Mouse (Mus musculus) lung, embryonic 16.5 days (tissue): ENCODE results near the gene Armc2. TPM values are rescaled to one million over a fixed set of nuclear protein-coding genes. Genes with fewer than 3 reads are reported as not detected.

Experiments used
- ATAC-seq: fragments of 200-750 bp; cut with Nextera tagmentation; 2 replicates; pipeline ENCODE4 v1.8.0; 2017; ENCODE audit warnings: low read depth, mild to moderate bottlenecking, moderate library complexity
- H3K27ac ChIP-seq: fragments of 300-500 bp; sonication (generic); 2 replicates; pipeline ENCODE4 v1.5.1; 2014; ENCODE audit warnings: mild to moderate bottlenecking, control low read depth, low read length
- H3K27me3 ChIP-seq: fragments of 300-500 bp; sonication (generic); 2 replicates; pipeline ENCODE4 v1.6.1; 2014; ENCODE audit warnings: low read depth, low read length, mixed read lengths; ENCODE audit not compliant: control insufficient read depth, insufficient read depth
- H3K36me3 ChIP-seq: fragments of 300-500 bp; sonication (generic); 2 replicates; pipeline ENCODE4 v1.6.1; 2014; ENCODE audit warnings: low read length; ENCODE audit not compliant: control insufficient read depth, insufficient read depth
- H3K4me1 ChIP-seq: fragments of 300-500 bp; sonication (generic); replicated peaks from 2 replicates; pipeline ENCODE4 v1.6.1; 2014; ENCODE audit warnings: low read length, mixed read lengths; ENCODE audit not compliant: control insufficient read depth, insufficient read depth
- H3K4me2 ChIP-seq: fragments of 300-500 bp; sonication (generic); 2 replicates; pipeline ENCODE4 v1.6.1; 2014; ENCODE audit warnings: low read depth, low read length, control low read depth
- H3K4me3 ChIP-seq: fragments of 300-500 bp; sonication (generic); 2 replicates; pipeline ENCODE4 v1.5.1; 2014; ENCODE audit warnings: mild to moderate bottlenecking, low read length, control low read depth
- H3K9ac ChIP-seq: fragments of 300-500 bp; sonication (generic); 2 replicates; pipeline ENCODE4 v1.6.1; 2014; ENCODE audit warnings: low read length, control low read depth
- H3K9me3 ChIP-seq: fragments of 300-500 bp; sonication (generic); 2 replicates; pipeline ENCODE4 v1.6.1; 2016; ENCODE audit warnings: low read length; ENCODE audit not compliant: control insufficient read depth
- WGBS: fragments of 180-500 bp; shearing (Covaris S2); extraction: QIAGEN DNeasy Blood & Tissue Kit; methylation state at CpG from one replicate; pipeline ENCODE4 v1.1.7; 2014; 5-methylcytosine and 5-hydroxymethylcytosine counted together
- polyA plus RNA-seq: library from polyadenylated mRNA; unstranded; fragments of >200 nt; fragmentation: Nextera tagmentation; extraction: Ambion mirVana; gene quantifications from 2 replicates; pipeline ENCODE4 v1.2.1, GENCODE M21; 2015

Gene Armc2
- polyA plus RNA-seq, 1 experiment from 2014 or later: 2.0 TPM

GRCm38 (mm10) chr10:41891312-41891711 is 126.9 kb downstream of the Armc2 start:
- no peaks in the 10 kb centered on the region for H3K36me3 ChIP-seq
- H3K27me3 ChIP-seq: no peaks in the 10 kb centered on the region
- no peak overlapping the region for H3K4me3 ChIP-seq
- H3K9me3 ChIP-seq: no peaks in the 10 kb centered on the region
- no peak overlapping the region for H3K4me2 ChIP-seq
- 84% methylated on average over 4 of the region's 4 CpGs for WGBS
- H3K9ac ChIP-seq: no peak overlapping the region
- peaks cover 16% of the 10 kb centered on the region for H3K4me1 ChIP-seq
- no peak overlapping the region for H3K27ac ChIP-seq
- no peak for ATAC-seq

GRCm38 (mm10) chr10:41890537-41890936 is 127.7 kb downstream of the Armc2 start:
- H3K9me3 ChIP-seq: no peaks in the 10 kb centered on the region
- H3K27me3 ChIP-seq: no peaks in the 10 kb centered on the region
- no peaks in the 10 kb centered on the region for H3K36me3 ChIP-seq
- H3K4me3 ChIP-seq: no peak overlapping the region
- peaks cover 16% of the 10 kb centered on the region for H3K4me1 ChIP-seq
- no peak overlapping the region for H3K27ac ChIP-seq
- no peak overlapping the region for H3K4me2 ChIP-seq
- H3K9ac ChIP-seq: no peak overlapping the region
- ATAC-seq: no peak

DNA sequence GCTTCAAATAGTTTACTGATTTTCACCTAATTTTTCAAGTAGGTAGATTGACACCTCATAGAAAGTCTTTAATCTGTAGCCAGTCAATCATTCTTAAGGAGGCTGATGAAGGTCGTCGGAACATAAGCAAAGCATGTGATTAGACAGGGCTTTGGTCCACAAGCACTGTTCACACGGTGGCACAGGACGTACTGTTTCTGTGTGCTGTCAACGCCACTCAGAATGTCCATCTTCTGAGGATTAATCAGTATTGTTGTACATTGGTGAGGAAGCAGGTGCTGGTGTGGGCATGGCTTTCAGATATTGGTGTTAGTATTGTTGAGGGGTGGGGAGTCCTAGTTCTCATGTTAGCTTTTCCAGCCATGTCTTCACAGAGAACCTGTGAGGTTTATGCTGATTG is 128.7 kb downstream of the Armc2 start:
- H3K27ac ChIP-seq: no peak overlapping the region
- no peak overlapping the region for H3K4me3 ChIP-seq
- WGBS: 52% methylated on average over 5 of the region's 5 CpGs

DNA sequence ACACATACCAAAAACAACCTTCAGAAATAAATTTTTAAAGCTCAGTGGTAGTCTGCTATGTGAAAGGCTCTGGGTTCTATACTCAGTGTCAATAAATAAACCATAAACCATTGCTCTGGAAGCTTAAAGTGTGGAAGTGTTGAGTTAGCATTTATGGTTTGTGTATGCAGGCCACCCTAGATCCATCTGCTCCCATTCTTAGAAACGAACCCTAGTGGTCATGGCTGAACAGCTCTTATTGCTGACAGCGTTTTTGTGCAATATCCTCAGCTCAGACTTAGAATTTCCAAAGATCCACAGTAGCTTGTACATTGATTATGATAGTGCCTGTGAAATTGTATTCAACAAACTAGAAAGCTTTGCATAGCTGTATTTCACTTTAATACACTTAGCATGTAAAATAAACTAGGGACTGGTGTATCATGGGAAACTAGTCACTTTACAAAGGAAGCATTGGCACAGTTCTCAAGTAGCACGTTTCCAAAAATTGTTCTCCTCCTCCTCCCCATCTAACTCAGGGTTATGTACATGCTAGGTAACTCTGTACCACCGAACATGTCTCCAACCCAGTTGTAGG is 129.8 kb downstream of the Armc2 start:
- Histone ChIP-seq H3K4me3 (no peak overlapping the region), H3K36me3 (no peaks in the 10 kb centered on the region), H3K9me3 (no peaks in the 10 kb centered on the region), H3K27ac (no peak overlapping the region), H3K4me2 (peak overlapping the region; percentile 89), H3K9ac (no peak overlapping the region), H3K4me1 (peaks cover 13% of the 10 kb centered on the region), H3K27me3 (no peaks in the 10 kb centered on the region)
- WGBS: 36% methylated on average over 4 of the region's 4 CpGs
- no peak for ATAC-seq

More for the DNA sequence above, 128.7 kb downstream of the Armc2 start:
- Histone ChIP-seq H3K4me1 (peaks cover 16% of the 10 kb centered on the region), H3K36me3 (no peaks in the 10 kb centered on the region), H3K9ac (no peak overlapping the region), H3K4me2 (no peak overlapping the region), H3K27me3 (no peaks in the 10 kb centered on the region), H3K9me3 (no peaks in the 10 kb centered on the region)
- no peak for ATAC-seq

DNA sequence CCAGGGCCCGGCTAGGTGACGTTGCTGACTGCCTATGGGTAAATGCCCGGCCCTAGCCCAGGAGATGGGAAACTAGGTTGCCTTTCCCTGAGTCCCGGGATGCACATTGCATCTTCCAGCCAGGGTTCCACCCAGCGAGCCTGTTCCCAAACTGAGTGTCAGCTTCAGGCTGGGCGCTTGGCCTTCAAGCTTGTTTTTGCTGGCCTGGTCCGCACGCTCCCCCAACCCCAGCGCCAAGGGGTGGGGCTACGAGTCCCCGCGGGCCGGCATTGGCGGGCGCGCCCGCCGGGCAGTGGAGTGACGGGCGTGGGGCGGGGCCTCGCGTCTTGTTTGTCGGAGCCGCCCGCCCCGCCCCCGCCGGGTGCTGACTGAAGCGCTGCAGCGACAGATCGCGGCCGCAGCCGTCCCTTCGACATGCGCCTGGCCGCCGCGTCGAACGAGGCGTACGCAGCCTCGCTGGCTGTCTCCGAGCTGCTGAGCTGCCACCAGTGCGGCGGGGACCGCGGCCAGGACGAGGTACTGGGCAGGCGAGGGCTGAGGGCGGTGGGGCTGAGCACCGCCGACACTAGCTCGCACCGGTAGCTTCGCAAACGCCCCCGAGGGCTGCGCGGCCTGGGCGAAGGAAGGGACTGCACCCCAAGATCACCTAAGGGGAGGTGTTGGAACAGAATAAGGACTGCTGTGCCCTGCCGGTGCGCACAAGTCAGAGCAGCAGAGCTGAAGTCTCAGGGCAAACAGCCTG is 131.0 kb downstream of the Armc2 start:
- peak overlapping the region; percentile 93 for H3K27ac ChIP-seq
- H3K9ac ChIP-seq: peak overlapping the region; percentile 88
- H3K27me3 ChIP-seq: no peaks in the 10 kb centered on the region
- no peaks in the 10 kb centered on the region for H3K9me3 ChIP-seq
- under 1% methylated on average over 63 of the region's 65 CpGs for WGBS
- peak overlapping the region; percentile 75 for H3K4me3 ChIP-seq
- H3K4me2 ChIP-seq: peak overlapping the region; percentile 89
- ATAC-seq: peak; percentile 99
- no peaks in the 10 kb centered on the region for H3K36me3 ChIP-seq
- H3K4me1 ChIP-seq: peaks cover 11% of the 10 kb centered on the region

GRCm38 (mm10) chr10:41883741-41884575 is 134.3 kb downstream of the Armc2 start:
- H3K4me2 ChIP-seq: no peak overlapping the region
- no peaks in the 10 kb centered on the region for H3K36me3 ChIP-seq
- 32% methylated on average over 8 of the region's 8 CpGs for WGBS
- ATAC-seq: no peak
- no peaks in the 10 kb centered on the region for H3K9me3 ChIP-seq
- H3K4me1 ChIP-seq: peaks cover 17% of the 10 kb centered on the region
- no peak overlapping the region for H3K4me3 ChIP-seq
- H3K27me3 ChIP-seq: no peaks in the 10 kb centered on the region
- H3K9ac ChIP-seq: no peak overlapping the region
- peak overlapping the region; percentile 28 for H3K27ac ChIP-seq

- no peaks in the 10 kb centered on the region for H3K9me3 ChIP-seq
- 34% methylated on average over 4 of the region's 4 CpGs for WGBS
- no peak overlapping the region for H3K4me2 ChIP-seq
- no peaks in the 10 kb centered on the region for H3K27me3 ChIP-seq
- no peak for ATAC-seq
- H3K27ac ChIP-seq: no peak overlapping the region
- no peak overlapping the region for H3K4me3 ChIP-seq
- H3K9ac ChIP-seq: no peak overlapping the region
- H3K36me3 ChIP-seq: no peaks in the 10 kb centered on the region
- H3K4me1 ChIP-seq: peaks cover 11% of the 10 kb centered on the region
These were observed 136.8 kb downstream of the Armc2 start for GRCm38 (mm10) chr10:41881438-41881837.

DNA sequence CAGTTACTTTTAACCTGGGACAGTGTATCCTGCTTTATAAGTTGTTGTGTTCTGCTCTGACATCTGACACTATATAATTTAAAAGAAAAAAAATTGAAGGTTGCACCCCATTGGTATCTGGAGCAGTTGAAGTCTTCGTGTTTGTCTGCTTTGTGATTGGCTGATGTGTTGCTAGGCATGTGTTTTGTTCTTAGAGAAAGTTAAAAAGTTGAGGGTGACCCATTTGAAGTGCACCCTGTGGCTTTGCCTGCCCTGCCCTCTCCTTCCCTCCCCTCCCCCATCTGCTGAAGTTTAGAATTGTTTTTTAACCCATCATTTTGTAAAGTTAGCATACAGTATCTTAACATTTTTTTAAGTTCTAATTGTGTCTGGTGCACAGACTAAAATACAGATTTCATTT is 137.5 kb downstream of the Armc2 start:
- Histone ChIP-seq H3K27me3 (no peaks in the 10 kb centered on the region), H3K36me3 (no peaks in the 10 kb centered on the region), H3K9ac (no peak overlapping the region), H3K9me3 (no peaks in the 10 kb centered on the region), H3K27ac (no peak overlapping the region), H3K4me1 (peaks cover 11% of the 10 kb centered on the region), H3K4me2 (no peak overlapping the region), H3K4me3 (no peak overlapping the region)
- no peak for ATAC-seq
- 6% methylated on average over 1 of the region's 1 CpGs for WGBS

DNA sequence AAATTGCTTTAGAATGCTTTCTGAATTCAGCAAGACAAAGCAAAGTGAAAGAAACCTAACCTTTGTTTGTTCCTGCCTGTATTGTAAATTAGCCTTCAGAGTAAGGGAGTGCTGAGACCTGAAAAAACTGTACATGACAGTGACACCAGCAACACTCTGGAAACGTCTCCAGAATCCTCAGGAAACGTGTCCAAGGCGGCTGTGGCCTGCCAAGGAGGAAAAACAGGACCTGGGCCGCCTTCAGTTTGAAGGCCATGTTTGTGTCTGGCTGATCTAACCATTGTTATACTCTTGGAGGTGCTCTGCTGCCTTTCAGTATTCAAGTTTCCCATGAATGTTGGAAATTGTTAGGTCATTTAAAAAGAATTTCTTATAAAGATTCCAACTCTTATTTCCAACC is 138.0 kb downstream of the Armc2 start:
- Histone ChIP-seq H3K27ac (no peak overlapping the region; the same call in 1 of the 2 replicates), H3K4me2 (no peak overlapping the region), H3K4me3 (no peak overlapping the region), H3K27me3 (no peaks in the 10 kb centered on the region), H3K4me1 (peaks cover 11% of the 10 kb centered on the region), H3K9me3 (no peaks in the 10 kb centered on the region), H3K9ac (no peak overlapping the region), H3K36me3 (no peaks in the 10 kb centered on the region)
- no peak for ATAC-seq
- WGBS: 33% methylated on average over 4 of the region's 4 CpGs
